Mouse (Mus musculus) midbrain, embryonic 14.5 days (tissue): ENCODE results near the gene Nek5. TPM values are rescaled to one million over a fixed set of nuclear protein-coding genes. Genes with fewer than 3 reads are reported as not detected.

Experiments
- ATAC-seq: fragments of 200-750 bp; cut with Nextera tagmentation; 2 replicates; pipeline ENCODE4 v1.8.0; 2017; ENCODE audit warnings: moderate number of reproducible peaks, moderate library complexity; ENCODE audit not compliant: low FRiP score, low TSS enrichment
- DNase-seq: peaks from one replicate; pipeline ENCODE4 v3.0.0-alpha.2; 2015
- H3K27ac ChIP-seq: fragments of 300-500 bp; sonication (generic); replicated peaks from 2 replicates; pipeline ENCODE4 v1.5.1; 2014; ENCODE audit warnings: mild to moderate bottlenecking, low read depth, low read length, moderate library complexity
- H3K27me3 ChIP-seq: fragments of 300-500 bp; sonication (generic); 2 replicates; pipeline ENCODE4 v1.6.1; 2014; ENCODE audit warnings: low read length, control low read depth, mixed read lengths; ENCODE audit not compliant: control insufficient read depth, insufficient read depth
- H3K36me3 ChIP-seq: fragments of 300-500 bp; sonication (generic); 2 replicates; pipeline ENCODE4 v1.6.1; 2014; ENCODE audit warnings: low read length, control low read depth; ENCODE audit not compliant: control insufficient read depth, insufficient read depth
- H3K4me1 ChIP-seq: fragments of 300-500 bp; sonication (generic); 2 replicates; pipeline ENCODE4 v1.6.1; 2014; ENCODE audit warnings: mild to moderate bottlenecking, antibody characterized with exemption, low read length, control low read depth; ENCODE audit not compliant: control insufficient read depth, insufficient read depth
- H3K4me2 ChIP-seq: fragments of 300-500 bp; sonication (generic); 2 replicates; pipeline ENCODE4 v1.6.1; 2014; ENCODE audit warnings: mild to moderate bottlenecking, low read length, moderate library complexity
- H3K4me3 ChIP-seq: fragments of 300-500 bp; sonication (generic); replicated peaks from 2 replicates; pipeline ENCODE4 v1.5.1; 2014; ENCODE audit warnings: low read depth, low read length
- H3K9ac ChIP-seq: fragments of 300-500 bp; sonication (generic); replicated peaks from 2 replicates; pipeline ENCODE4 v1.6.1; 2014; ENCODE audit warnings: mild to moderate bottlenecking, low read length, moderate library complexity
- H3K9me3 ChIP-seq: fragments of 300-500 bp; sonication (generic); 2 replicates; pipeline ENCODE4 v1.6.1; 2016; ENCODE audit warnings: low read length, control low read depth, mixed read lengths; ENCODE audit not compliant: control insufficient read depth
- WGBS: fragments of 180-500 bp; shearing (Covaris S2); extraction: QIAGEN DNeasy Blood & Tissue Kit; methylation state at CpG from one replicate; pipeline ENCODE4 v1.1.7; 2014; 5-methylcytosine and 5-hydroxymethylcytosine counted together
- polyA plus RNA-seq: library from polyadenylated mRNA; unstranded; fragments of >200 nt; fragmentation: Nextera tagmentation; extraction: Ambion mirVana; gene quantifications from 2 replicates; pipeline ENCODE4 v1.2.1, GENCODE M21; 2014

The Nek5 gene
- polyA plus RNA-seq, 1 experiment from 2014 or later, result 0.28 TPM

- ATAC-seq (no peak), DNase-seq (no peak)
- WGBS, result 89% methylated on average over 3 of the region's 3 CpGs
- H3K4me1 ChIP-seq, result 0 out of 2 replicates have a peak, but pooled peaks cover 2% of the 10 kb centered on the region
- H3K4me3 ChIP-seq, result no peak overlapping the region
- no peaks in the 10 kb centered on the region for H3K9me3 ChIP-seq
- no peak overlapping the region for H3K27ac ChIP-seq
- H3K36me3 ChIP-seq, result no peaks in the 10 kb centered on the region
- H3K27me3 ChIP-seq, result no peaks in the 10 kb centered on the region
- H3K4me2 ChIP-seq, result no peak overlapping the region
- no peak overlapping the region for H3K9ac ChIP-seq
Observed at GRCm38 (mm10) chr8:22042515-22042914, 82.3 kb downstream of the Nek5 start.

- no peak overlapping the region for H3K4me2 ChIP-seq
- H3K4me1 ChIP-seq, result 0 out of 2 replicates have a peak, but pooled peaks cover 2% of the 10 kb centered on the region
- DNase-seq (no peak), ATAC-seq (no peak)
- WGBS, result 28% methylated on average over 6 of the region's 6 CpGs
- no peaks in the 10 kb centered on the region for H3K36me3 ChIP-seq
- no peak overlapping the region for H3K9ac ChIP-seq
- H3K4me3 ChIP-seq, result no peak overlapping the region
- no peaks in the 10 kb centered on the region for H3K9me3 ChIP-seq
- H3K27me3 ChIP-seq, result no peaks in the 10 kb centered on the region
- no peak overlapping the region for H3K27ac ChIP-seq
Observed at GRCm38 (mm10) chr8:22040153-22040509, 84.7 kb downstream of the Nek5 start.

GRCm38 (mm10) chr8:22039468-22040152 lies 85.2 kb downstream of the Nek5 start:
- WGBS, result 11% methylated on average over 15 of the region's 15 CpGs
- Histone ChIP-seq H3K4me3 (no peak overlapping the region), H3K4me2 (peak overlapping the region; percentile 31), H3K9ac (no peak overlapping the region; the same call in 1 of the 2 replicates), H3K4me1 (0 out of 2 replicates have a peak, but pooled peaks cover 2% of the 10 kb centered on the region), H3K27ac (no peak overlapping the region), H3K36me3 (no peaks in the 10 kb centered on the region), H3K9me3 (no peaks in the 10 kb centered on the region), H3K27me3 (no peaks in the 10 kb centered on the region)
- ATAC-seq, result no peak
- peak; percentile 13 for DNase-seq

- 86% methylated on average over 7 of the region's 7 CpGs for WGBS
- Histone ChIP-seq H3K4me2 (no peak overlapping the region), H3K4me1 (0 out of 2 replicates have a peak, but pooled peaks cover 2% of the 10 kb centered on the region), H3K9me3 (no peaks in the 10 kb centered on the region), H3K36me3 (no peaks in the 10 kb centered on the region), H3K9ac (no peak overlapping the region), H3K27ac (no peak overlapping the region), H3K4me3 (no peak overlapping the region), H3K27me3 (no peaks in the 10 kb centered on the region)
- no peak for ATAC-seq
- DNase-seq, result no peak
Observed at GRCm38 (mm10) chr8:22037022-22037421, 87.8 kb downstream of the Nek5 start.

GRCm38 (mm10) chr8:22036137-22036536 lies 88.7 kb downstream of the Nek5 start:
- no peaks in the 10 kb centered on the region for H3K36me3 ChIP-seq
- 0 out of 2 replicates have a peak, but pooled peaks cover 2% of the 10 kb centered on the region for H3K4me1 ChIP-seq
- no peak overlapping the region for H3K9ac ChIP-seq
- DNase-seq (no peak), ATAC-seq (no peak)
- H3K9me3 ChIP-seq, result no peaks in the 10 kb centered on the region
- no peak overlapping the region for H3K4me3 ChIP-seq
- H3K27me3 ChIP-seq, result no peaks in the 10 kb centered on the region
- H3K27ac ChIP-seq, result no peak overlapping the region
- 88% methylated on average over 9 of the region's 9 CpGs for WGBS
- no peak overlapping the region for H3K4me2 ChIP-seq

GRCm38 (mm10) chr8:22030990-22031389 lies 93.9 kb downstream of the Nek5 start:
- WGBS, result 89% methylated on average over 3 of the region's 3 CpGs
- no peaks in the 10 kb centered on the region for H3K36me3 ChIP-seq
- no peak overlapping the region for H3K4me3 ChIP-seq
- no peak overlapping the region for H3K4me2 ChIP-seq
- no peaks in the 10 kb centered on the region for H3K9me3 ChIP-seq
- DNase-seq, result no peak
- no peak for ATAC-seq
- H3K27me3 ChIP-seq, result no peaks in the 10 kb centered on the region
- no peak overlapping the region for H3K9ac ChIP-seq
- no peaks in the 10 kb centered on the region for H3K4me1 ChIP-seq
- H3K27ac ChIP-seq, result no peak overlapping the region

GRCm38 (mm10) chr8:22028973-22029372 lies 95.9 kb downstream of the Nek5 start:
- no peak overlapping the region for H3K4me3 ChIP-seq
- H3K9me3 ChIP-seq, result no peaks in the 10 kb centered on the region
- no peak overlapping the region for H3K27ac ChIP-seq
- no peaks in the 10 kb centered on the region for H3K36me3 ChIP-seq
- H3K4me2 ChIP-seq, result no peak overlapping the region
- no peak for ATAC-seq
- WGBS, result 86% methylated on average over 3 of the region's 3 CpGs
- no peak for DNase-seq
- no peak overlapping the region for H3K9ac ChIP-seq
- no peaks in the 10 kb centered on the region for H3K27me3 ChIP-seq
- H3K4me1 ChIP-seq, result no peaks in the 10 kb centered on the region

GRCm38 (mm10) chr8:22025241-22025640 lies 99.6 kb downstream of the Nek5 start:
- 84% methylated on average over 4 of the region's 4 CpGs for WGBS
- Histone ChIP-seq H3K4me3 (no peak overlapping the region), H3K27me3 (no peaks in the 10 kb centered on the region), H3K9me3 (no peaks in the 10 kb centered on the region), H3K36me3 (no peaks in the 10 kb centered on the region), H3K4me2 (no peak overlapping the region), H3K4me1 (no peaks in the 10 kb centered on the region), H3K9ac (no peak overlapping the region), H3K27ac (no peak overlapping the region)
- ATAC-seq (no peak), DNase-seq (no peak)
